Mouse (Mus musculus): ENCODE data around the gene Dapk2.
"Not testable (repeated sequence)": the region's sequence is repeated elsewhere in the genome, so short reads cannot be mapped to it uniquely, and the experiment has no call there.

The Dapk2 gene

DNA sequence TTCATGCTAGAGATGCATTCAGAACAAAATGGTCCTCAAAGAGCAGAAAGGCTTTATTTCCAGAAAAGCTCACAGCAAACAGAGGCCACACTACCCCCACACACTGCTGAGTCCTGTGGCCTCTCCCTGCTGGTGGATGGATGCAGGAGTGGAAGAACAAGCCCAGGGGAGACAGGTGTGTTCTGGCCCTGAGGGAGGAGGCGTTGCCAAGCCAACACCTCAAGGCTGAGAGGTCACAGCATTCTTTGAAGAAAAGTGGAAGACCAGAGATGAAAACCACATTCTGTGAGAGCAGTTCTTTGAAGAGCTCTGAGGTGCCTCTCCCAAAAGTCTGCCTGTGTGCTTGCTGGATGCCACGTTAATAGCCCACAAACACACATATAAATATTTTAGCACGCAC lies 116.6 kb downstream of the Dapk2 start:
- DNase-seq (ENCODE audit: low read depth in 1 of 2, low spot score in 2 of 2), result no peak

GRCm38 (mm10) chr9:66275267-66275991 lies 117.4 kb downstream of the Dapk2 start:
- no peak for DNase-seq (ENCODE audit: low read depth in 1 of 2, low spot score in 2 of 2)

DNA sequence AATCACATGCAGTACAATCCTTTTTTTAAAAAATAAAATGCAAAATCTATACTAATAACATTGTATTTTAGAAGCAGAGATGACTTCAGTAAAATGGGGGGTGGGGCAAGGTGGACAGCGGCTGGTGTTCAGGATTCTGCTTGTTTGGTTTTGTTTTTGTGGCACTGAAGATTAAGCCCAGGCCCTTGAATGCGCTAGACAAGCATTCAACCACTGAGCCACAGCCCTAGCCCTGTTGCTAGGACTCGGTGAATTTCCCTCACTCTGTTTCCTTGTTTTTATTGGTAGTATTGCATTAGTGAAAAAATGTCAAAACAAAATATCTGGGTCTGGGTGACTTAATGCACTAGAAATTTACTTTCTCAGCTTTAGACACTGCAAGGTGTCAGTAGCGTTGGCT lies 118.0 kb downstream of the Dapk2 start:
- DNase-seq (ENCODE audit: low read depth in 1 of 2, low spot score in 2 of 2), result no peak

DNA sequence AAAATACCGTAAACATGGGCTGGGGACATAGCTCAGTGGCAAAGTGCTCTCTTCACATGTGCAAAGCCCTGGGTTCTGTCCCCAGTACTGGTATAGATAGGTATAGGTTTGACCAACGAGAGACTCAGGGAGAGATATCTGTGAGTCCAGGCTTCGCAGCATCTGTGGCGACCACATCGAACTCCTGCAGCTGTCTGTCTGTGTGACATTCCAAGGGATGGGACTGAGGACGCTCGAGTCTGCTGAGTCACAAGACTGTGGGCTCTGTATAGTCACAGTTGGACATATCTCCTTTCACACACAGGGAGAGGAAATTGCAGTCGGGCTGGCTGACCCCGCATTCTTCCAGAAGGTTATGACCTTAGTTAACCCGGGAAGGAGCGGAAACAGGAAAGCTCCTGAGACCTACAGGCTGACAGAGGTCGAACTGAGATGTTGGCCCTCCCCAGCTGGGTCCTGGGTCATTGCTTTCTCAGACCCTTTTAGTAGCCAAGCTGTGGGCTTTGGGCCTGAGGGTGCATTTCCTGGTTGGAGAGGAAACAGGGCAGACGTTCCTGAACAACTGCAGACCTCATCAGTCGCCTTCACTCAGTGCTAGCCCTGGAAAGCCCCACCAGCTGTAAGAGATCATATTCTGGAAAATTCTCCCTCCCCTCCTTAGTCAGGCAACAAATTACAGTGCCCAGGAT lies 118.8 kb downstream of the Dapk2 start:
- no peak for DNase-seq (ENCODE audit: low read depth in 1 of 2, low spot score in 2 of 2)

- DNase-seq (ENCODE audit: low read depth in 1 of 2, low spot score in 2 of 2), result no peak
These were observed 121.6 kb downstream of the Dapk2 start for GRCm38 (mm10) chr9:66279647-66280046.

DNA sequence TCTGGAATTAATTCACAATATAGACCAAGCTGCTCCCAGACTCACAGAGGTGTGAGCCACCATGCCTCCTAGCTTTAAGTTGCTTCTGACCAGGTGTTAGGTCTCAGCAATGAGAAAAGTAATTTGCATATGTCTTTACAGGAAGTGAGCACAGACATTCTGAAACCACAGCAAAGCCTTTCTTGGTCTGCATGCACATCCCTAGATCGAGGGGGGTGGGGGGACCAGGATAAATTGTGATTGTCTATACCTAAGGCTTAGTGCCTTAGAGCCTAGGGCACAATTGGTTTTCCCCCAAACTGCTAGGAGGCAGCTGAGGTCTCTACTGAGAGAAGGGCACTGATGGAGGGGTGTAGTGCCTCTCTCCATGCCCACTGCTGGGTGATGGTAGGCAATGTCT lies 122.5 kb downstream of the Dapk2 start:
- no peak for DNase-seq (ENCODE audit: low read depth in 1 of 2, low spot score in 2 of 2)

GRCm38 (mm10) chr9:66281501-66281951 lies 123.5 kb downstream of the Dapk2 start:
- DNase-seq (ENCODE audit: low read depth in 1 of 2, low spot score in 2 of 2), result no peak

- no peak for DNase-seq (ENCODE audit: low read depth in 1 of 2, low spot score in 2 of 2)
These were observed 124.6 kb downstream of the Dapk2 start for GRCm38 (mm10) chr9:66282582-66282981.

GRCm38 (mm10) chr9:66283565-66284203 lies 125.7 kb downstream of the Dapk2 start:
- DNase-seq (ENCODE audit: low read depth in 1 of 2, low spot score in 2 of 2), result peak in 1 of 2 experiments; percentile 26

- DNase-seq (ENCODE audit: low read depth in 1 of 2, low spot score in 2 of 2), result not testable (repeated sequence)
These were observed 127.2 kb downstream of the Dapk2 start for GRCm38 (mm10) chr9:66285241-66285640.

- no peak for DNase-seq (ENCODE audit: low read depth in 1 of 2, low spot score in 2 of 2)
These were observed 127.9 kb downstream of the Dapk2 start for GRCm38 (mm10) chr9:66285901-66286300.

GRCm38 (mm10) chr9:66290727-66291126 lies 132.7 kb downstream of the Dapk2 start:
- DNase-seq (ENCODE audit: low read depth in 1 of 2, low spot score in 2 of 2), result no peak

- no peak for DNase-seq (ENCODE audit: low read depth in 1 of 2, low spot score in 2 of 2)
These were observed 135.3 kb downstream of the Dapk2 start for GRCm38 (mm10) chr9:66293319-66293718.

GRCm38 (mm10) chr9:66294227-66294626 lies 136.2 kb downstream of the Dapk2 start:
- no peak for DNase-seq (ENCODE audit: low read depth in 1 of 2, low spot score in 2 of 2)

DNA sequence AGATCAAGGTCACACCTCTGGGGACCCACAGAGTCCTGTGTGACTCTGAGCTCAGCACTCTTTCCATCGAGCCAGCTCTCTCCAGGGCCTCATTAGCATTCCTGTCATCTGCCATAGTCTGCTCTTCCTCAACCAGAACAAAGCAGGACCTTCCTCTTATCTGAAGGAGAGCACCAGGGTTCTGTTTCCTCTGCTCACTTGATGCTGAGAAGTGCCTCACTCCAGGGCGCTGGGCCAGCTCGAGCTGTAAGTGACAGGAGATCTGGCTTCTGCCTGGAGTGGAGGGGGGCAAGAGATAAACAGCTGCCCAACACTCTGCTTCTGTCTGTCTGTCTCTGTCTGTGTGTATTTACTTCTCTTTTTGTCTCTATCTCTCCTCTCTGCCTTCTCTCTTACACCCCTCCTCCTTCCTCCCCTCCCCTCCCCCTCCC lies 137.0 kb downstream of the Dapk2 start:
- DNase-seq (ENCODE audit: low read depth in 1 of 2, low spot score in 2 of 2), result no peak

- no peak for DNase-seq (ENCODE audit: low read depth in 1 of 2, low spot score in 2 of 2)
These were observed 137.6 kb downstream of the Dapk2 start for GRCm38 (mm10) chr9:66295577-66296120.

GRCm38 (mm10) chr9:66298783-66299182 lies 140.8 kb downstream of the Dapk2 start:
- no peak for DNase-seq (ENCODE audit: low read depth in 1 of 2, low spot score in 2 of 2)

DNA sequence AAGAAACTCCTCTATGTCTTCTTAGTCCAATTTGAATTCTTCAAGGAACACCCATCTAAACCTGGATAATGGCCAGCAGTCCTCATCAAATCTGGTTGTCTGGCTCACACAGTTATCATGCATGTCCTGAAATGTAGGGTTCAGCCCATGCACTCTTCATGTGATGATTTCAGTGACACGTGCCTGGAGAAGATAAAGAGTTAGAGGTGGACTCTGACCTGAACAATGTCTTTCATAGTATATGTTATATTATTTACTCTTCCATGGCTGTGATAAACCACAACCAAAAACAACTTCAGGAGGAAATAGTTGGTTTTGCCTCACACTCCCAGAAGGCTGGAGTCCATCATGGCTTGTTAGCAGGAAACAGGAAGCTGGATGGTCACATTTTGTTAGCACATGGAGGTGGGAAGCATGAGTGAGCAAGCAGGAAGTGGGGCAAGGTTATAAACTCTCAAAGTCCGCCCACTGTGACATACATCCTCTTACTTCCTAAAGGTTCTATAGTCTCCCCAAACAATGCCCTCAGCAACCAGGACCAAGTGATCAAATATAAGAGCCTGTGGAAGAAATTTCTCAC lies 142.5 kb downstream of the Dapk2 start:
- no peak for DNase-seq (ENCODE audit: low read depth in 1 of 2, low spot score in 2 of 2)

GRCm38 (mm10) chr9:66304320-66305090 lies 146.5 kb downstream of the Dapk2 start:
- DNase-seq (ENCODE audit: low read depth in 1 of 2, low spot score in 2 of 2), result no peak
